Mouse (Mus musculus) heart, embryonic 12.5 days (tissue): ENCODE data around the gene Cyp2d10. TPM values are rescaled to one million over a fixed set of nuclear protein-coding genes. Genes with fewer than 3 reads are reported as not detected.
"Not testable (repeated sequence)": the region's sequence is repeated elsewhere in the genome, so short reads cannot be mapped to it uniquely, and the experiment has no call there.

ENCODE experiments used
- ATAC-seq: fragments of 200-750 bp; cut with Nextera tagmentation; 2 replicates; pipeline ENCODE4 v1.8.0; 2017; ENCODE audit warnings: moderate TSS enrichment, moderate library complexity; ENCODE audit not compliant: insufficient number of reproducible peaks, low FRiP score
- H3K27ac ChIP-seq: fragments of 300-500 bp; sonication (generic); 2 replicates; pipeline ENCODE4 v1.5.1; 2016; ENCODE audit warnings: mild to moderate bottlenecking, moderate library complexity; ENCODE audit not compliant: poor library complexity, severe bottlenecking
- H3K27me3 ChIP-seq: fragments of 300-500 bp; sonication (generic); replicated peaks from 2 replicates; pipeline ENCODE4 v1.6.1; 2016; ENCODE audit warnings: mild to moderate bottlenecking, moderate library complexity
- H3K36me3 ChIP-seq: fragments of 300-500 bp; sonication (generic); 2 replicates; pipeline ENCODE4 v1.6.1; 2016; ENCODE audit warnings: mild to moderate bottlenecking, moderate library complexity
- H3K4me1 ChIP-seq: fragments of 300-500 bp; sonication (generic); replicated peaks from 2 replicates; pipeline ENCODE4 v1.6.1; 2016; ENCODE audit warnings: mild to moderate bottlenecking
- H3K4me2 ChIP-seq: fragments of 300-500 bp; sonication (generic); 2 replicates; pipeline ENCODE4 v1.6.1; 2016; ENCODE audit warnings: mild to moderate bottlenecking, moderate library complexity
- H3K4me3 ChIP-seq: fragments of 300-500 bp; sonication (generic); 2 replicates; pipeline ENCODE4 v1.5.1; 2016; ENCODE audit warnings: mild to moderate bottlenecking
- H3K9ac ChIP-seq: fragments of 300-500 bp; sonication (generic); 2 replicates; pipeline ENCODE4 v1.6.1; 2016; ENCODE audit warnings: mild to moderate bottlenecking, moderate library complexity
- H3K9me3 ChIP-seq: fragments of 300-500 bp; sonication (generic); replicated peaks from 2 replicates; pipeline ENCODE4 v1.6.1; 2016; ENCODE audit warnings: mild to moderate bottlenecking, moderate library complexity
- WGBS: fragments of 180-500 bp; shearing (Covaris S2); methylation state at CpG from one replicate; pipeline ENCODE4 v1.1.7; 2016; 5-methylcytosine and 5-hydroxymethylcytosine counted together
- polyA plus RNA-seq: library from polyadenylated mRNA; unstranded; fragments of >200 nt; fragmentation: Nextera tagmentation; extraction: Ambion mirVana; gene quantifications from 2 replicates; pipeline ENCODE4 v1.2.1, GENCODE M21; 2016

Cyp2d10 gene
- polyA plus RNA-seq, 1 experiment from 2014 or later, result 0.15 TPM

DNA sequence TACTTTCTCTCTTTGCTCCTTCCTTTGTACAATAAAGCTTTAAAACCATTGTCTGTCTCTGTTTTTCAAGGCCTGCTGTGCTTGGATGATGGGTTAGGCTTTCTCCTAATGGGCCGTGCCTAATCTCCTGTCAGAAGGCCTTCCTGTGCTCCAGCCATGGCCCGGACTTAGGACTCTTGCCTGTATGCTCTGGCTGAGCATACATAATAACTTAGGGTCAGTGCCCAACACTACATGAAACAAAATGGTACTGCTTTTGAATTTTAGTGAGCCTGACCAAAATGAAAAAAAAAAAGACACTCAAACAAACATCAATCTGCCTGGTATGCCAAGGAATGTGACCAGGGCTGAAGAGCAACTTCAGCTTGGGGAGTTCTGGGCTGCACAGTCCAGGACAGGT lies 5.5 kb downstream of the Cyp2d10 start:
- no peak overlapping the region for H3K27ac ChIP-seq
- no peaks in the 10 kb centered on the region for H3K36me3 ChIP-seq
- H3K27me3 ChIP-seq, result no peaks in the 10 kb centered on the region
- H3K9me3 ChIP-seq, result no peaks in the 10 kb centered on the region
- no peak overlapping the region for H3K9ac ChIP-seq
- WGBS, result 58% methylated on average over 2 of the region's 2 CpGs
- no peak for ATAC-seq
- H3K4me3 ChIP-seq, result no peak overlapping the region
- H3K4me1 ChIP-seq, result no peaks in the 10 kb centered on the region
- H3K4me2 ChIP-seq, result no peak overlapping the region

- H3K9me3 ChIP-seq, H3K4me1 ChIP-seq, H3K27ac ChIP-seq, H3K9ac ChIP-seq, ATAC-seq, H3K36me3 ChIP-seq, H3K4me3 ChIP-seq, H3K27me3 ChIP-seq, H3K4me2 ChIP-seq: not testable (repeated sequence)
- WGBS, result 75% methylated on average over 3 of the region's 3 CpGs
Observed at GRCm38 (mm10) chr15:82395955-82396354, 11.0 kb downstream of the Cyp2d10 start.

- H3K9me3 ChIP-seq, H3K4me1 ChIP-seq, H3K27me3 ChIP-seq, H3K36me3 ChIP-seq, H3K4me3 ChIP-seq, H3K4me2 ChIP-seq, ATAC-seq, H3K27ac ChIP-seq, H3K9ac ChIP-seq: not testable (repeated sequence)
- WGBS, result 74% methylated on average over 2 of the region's 2 CpGs
Observed at GRCm38 (mm10) chr15:82393922-82394321, 13.1 kb downstream of the Cyp2d10 start, which contains the start of gene Cyp2d11. Cyp2d11 (minus strand) TSS chr15:82394022.

- H3K4me2 ChIP-seq, H3K9ac ChIP-seq, H3K9me3 ChIP-seq, H3K36me3 ChIP-seq, ATAC-seq, H3K27ac ChIP-seq, H3K4me3 ChIP-seq, H3K4me1 ChIP-seq, H3K27me3 ChIP-seq: not testable (repeated sequence)
- WGBS, result 88% methylated on average over 10 of the region's 10 CpGs
Observed at GRCm38 (mm10) chr15:82389916-82390315, 17.1 kb downstream of the Cyp2d10 start.

- peaks cover 5% of the 10 kb centered on the region; the same call in 1 of the 2 replicates for H3K4me1 ChIP-seq
- no peak overlapping the region for H3K4me2 ChIP-seq
- 81% methylated on average over 2 of the region's 2 CpGs for WGBS
- H3K9ac ChIP-seq, result no peak overlapping the region
- no peaks in the 10 kb centered on the region for H3K27me3 ChIP-seq
- no peaks in the 10 kb centered on the region for H3K36me3 ChIP-seq
- H3K4me3 ChIP-seq, result no peak overlapping the region
- H3K27ac ChIP-seq, result no peak overlapping the region
- no peak for ATAC-seq
- no peaks in the 10 kb centered on the region for H3K9me3 ChIP-seq
Observed at GRCm38 (mm10) chr15:82385729-82386128, 21.3 kb downstream of the Cyp2d10 start.

DNA sequence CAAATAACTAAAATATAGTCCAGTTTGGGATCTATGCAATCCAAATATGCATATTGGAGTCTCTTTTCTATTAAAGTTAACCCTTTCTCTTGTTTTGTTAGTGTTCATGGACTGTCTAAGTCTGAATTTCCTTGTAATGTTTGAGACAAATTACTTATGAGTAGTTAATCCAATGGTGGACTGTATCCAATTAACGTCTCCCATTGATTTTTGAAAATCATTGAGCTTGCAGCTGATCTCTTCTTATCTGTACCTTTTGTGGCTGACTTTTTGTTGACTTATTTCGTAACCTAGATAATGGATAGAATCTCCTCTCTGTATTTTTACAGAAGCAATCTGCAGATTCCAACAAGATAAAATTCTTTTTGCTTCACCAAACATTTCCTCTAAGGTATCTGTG lies 24.6 kb downstream of the Cyp2d10 start:
- peaks cover 26% of the 10 kb centered on the region for H3K4me1 ChIP-seq

GRCm38 (mm10) chr15:82380714-82381062 lies 26.3 kb downstream of the Cyp2d10 start:
- H3K27me3 ChIP-seq, result no peaks in the 10 kb centered on the region
- H3K9ac ChIP-seq, result peak overlapping the region; percentile 72; the same call in 1 of the 2 replicates
- H3K9me3 ChIP-seq, result no peaks in the 10 kb centered on the region
- WGBS, result 35% methylated on average over 7 of the region's 7 CpGs
- peaks cover 39% of the 10 kb centered on the region for H3K4me1 ChIP-seq
- peak overlapping the region; percentile 50 for H3K4me3 ChIP-seq
- peak overlapping the region; percentile 76 for H3K4me2 ChIP-seq
- H3K36me3 ChIP-seq, result no peaks in the 10 kb centered on the region
- peak overlapping the region; percentile 64; the same call in 1 of the 2 replicates for H3K27ac ChIP-seq
- no peak for ATAC-seq

More for the DNA sequence above, 24.6 kb downstream of the Cyp2d10 start:
- WGBS, result 88% methylated on average over 2 of the region's 2 CpGs
- no peak overlapping the region for H3K27ac ChIP-seq
- no peaks in the 10 kb centered on the region for H3K9me3 ChIP-seq
- H3K27me3 ChIP-seq, result no peaks in the 10 kb centered on the region
- no peak overlapping the region for H3K4me3 ChIP-seq
- no peaks in the 10 kb centered on the region for H3K36me3 ChIP-seq
- ATAC-seq, result no peak
- no peak overlapping the region for H3K9ac ChIP-seq
- no peak overlapping the region for H3K4me2 ChIP-seq

DNA sequence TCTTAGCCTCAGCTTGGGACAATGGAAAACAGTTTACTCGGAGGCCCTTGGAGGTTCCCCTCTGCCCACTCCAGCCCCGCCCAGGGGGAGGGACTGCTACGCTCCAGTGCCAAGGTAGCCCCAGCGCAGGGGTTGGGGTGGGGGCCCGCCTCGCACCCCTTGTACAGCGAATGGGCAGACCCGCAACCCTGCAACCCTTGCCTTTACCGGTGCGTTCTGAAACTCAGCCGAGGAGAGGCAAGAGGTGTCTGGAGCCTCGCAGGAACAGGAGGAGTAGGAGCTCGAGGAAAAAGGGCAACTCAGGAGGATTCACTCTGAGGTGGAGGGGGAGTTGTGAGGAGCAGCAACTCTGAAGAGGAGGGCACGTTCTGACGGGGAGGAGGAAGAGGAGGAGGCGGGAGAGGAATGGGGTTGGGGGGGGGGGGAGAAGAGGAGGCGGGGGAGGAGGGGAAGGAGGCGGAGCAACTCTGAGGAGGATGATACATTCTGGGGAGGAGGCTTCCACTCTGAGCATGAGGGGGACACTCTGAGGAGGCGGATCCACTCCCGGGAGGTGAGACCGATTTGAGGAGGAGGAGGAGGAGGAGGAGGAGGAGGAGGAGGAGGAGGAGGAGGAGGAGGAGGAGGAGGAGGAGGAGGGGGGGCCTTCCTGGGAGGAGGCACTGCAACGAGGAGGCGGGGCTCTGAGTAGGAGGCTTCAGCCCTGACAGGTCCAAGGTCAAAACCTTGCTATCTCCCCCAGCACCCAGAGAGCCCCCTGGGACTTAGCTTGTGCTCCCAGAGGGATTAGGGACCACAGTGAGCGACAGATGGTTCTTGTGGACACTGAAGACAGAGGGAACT lies 26.9 kb downstream of the Cyp2d10 start, which contains the start of gene Cyp2d22:
Cyp2d22 (minus strand) TSS at position 390 of the 843 bp plus-strand sequence.
- peak; percentile 78 for ATAC-seq
- Histone ChIP-seq H3K9ac (peak within 1 kb of the TSS; percentile 72), H3K36me3 (no peaks in the 10 kb centered on the region), H3K9me3 (no peaks in the 10 kb centered on the region), H3K27me3 (no peaks in the 10 kb centered on the region), H3K4me2 (peak within 1 kb of the TSS; percentile 76), H3K4me1 (peaks cover 39% of the 10 kb centered on the region), H3K4me3 (peak within 1 kb of the TSS; percentile 50), H3K27ac (peak within 1 kb of the TSS; percentile 64)
- WGBS, result 2% methylated on average over 19 of the region's 24 CpGs

DNA sequence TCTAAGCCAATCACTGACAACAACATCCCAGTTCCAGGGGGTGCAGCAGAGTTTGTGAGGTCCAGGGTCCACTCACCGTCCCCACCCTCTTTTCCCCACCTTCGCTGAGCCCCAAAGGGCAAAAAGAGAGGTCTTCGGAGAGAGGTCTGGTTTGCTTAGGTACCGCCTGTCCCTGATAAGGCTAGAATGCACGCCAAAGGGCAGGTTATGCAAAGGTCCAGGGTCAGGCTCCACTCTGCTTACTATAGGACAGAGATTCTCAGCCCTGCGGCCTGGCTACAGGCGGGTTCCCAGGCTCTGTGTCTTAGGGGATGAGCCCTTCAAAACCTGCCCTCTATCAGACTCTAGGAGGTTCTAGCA lies 27.5 kb downstream of the Cyp2d10 start:
- 16% methylated on average over 7 of the region's 7 CpGs for WGBS

DNA sequence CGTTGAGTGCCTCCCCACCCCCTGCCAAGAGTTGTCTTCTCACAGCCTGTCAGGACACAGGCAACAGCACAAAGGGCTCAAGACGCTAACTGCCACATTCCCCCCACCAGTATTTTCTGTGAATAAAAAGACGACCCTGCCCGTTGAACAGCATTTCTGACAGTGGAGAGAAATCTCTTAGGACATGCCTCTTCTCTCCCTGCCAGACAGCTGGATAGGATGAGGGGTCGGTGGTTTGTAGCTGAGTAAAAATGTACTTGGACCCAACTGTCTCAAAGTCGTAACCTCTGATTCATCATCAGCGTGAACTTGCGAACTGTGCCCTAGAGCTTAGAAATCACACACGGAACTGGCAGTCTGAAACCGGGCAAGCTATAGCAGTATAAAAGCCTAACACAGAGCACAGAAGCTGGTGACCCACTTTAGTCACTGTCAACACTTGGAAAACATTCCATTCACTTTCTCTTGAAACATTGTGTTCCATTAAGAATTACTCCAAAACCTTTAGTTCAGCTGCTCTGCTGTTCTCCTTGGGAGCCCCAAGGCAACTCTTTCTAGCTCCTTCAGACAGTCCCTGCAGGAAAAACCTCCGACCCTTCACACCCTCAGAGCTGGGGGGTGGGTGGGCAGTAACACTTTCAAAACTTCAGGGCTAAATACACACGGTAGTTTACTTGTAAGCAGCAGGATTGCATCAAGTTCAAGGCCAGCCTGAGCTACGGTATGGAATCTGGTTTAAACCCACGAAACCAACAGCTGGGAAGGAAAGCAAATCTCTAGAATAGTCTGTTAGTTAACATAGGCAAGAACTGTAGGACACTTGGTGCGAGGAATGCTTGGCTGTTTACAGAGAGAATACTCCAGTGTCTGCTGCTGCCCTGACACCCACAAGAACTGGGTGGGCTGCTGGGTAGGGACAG lies 28.5 kb downstream of the Cyp2d10 start:
- ATAC-seq, result no peak
- WGBS, result 50% methylated on average over 15 of the region's 15 CpGs
- no peak overlapping the region for H3K4me3 ChIP-seq
- peak overlapping the region; percentile 31; the same call in 1 of the 2 replicates for H3K27ac ChIP-seq
- H3K9ac ChIP-seq, result no peak overlapping the region
- H3K27me3 ChIP-seq, result no peaks in the 10 kb centered on the region
- H3K4me2 ChIP-seq, result peak overlapping the region; percentile 30
- H3K4me1 ChIP-seq, result peaks cover 39% of the 10 kb centered on the region
- H3K36me3 ChIP-seq, result 0 out of 2 replicates have a peak, but pooled peaks cover 2% of the 10 kb centered on the region
- no peaks in the 10 kb centered on the region for H3K9me3 ChIP-seq

More for the DNA sequence above, 27.5 kb downstream of the Cyp2d10 start:
- ATAC-seq, result 0 out of 2 replicates have a peak, but pooled peaks have one; percentile 7
- Histone ChIP-seq H3K4me3 (peak overlapping the region; percentile 50), H3K9me3 (no peaks in the 10 kb centered on the region), H3K9ac (peak overlapping the region; percentile 72), H3K4me1 (peaks cover 39% of the 10 kb centered on the region), H3K27ac (peak overlapping the region; percentile 64), H3K4me2 (peak overlapping the region; percentile 76), H3K27me3 (no peaks in the 10 kb centered on the region), H3K36me3 (no peaks in the 10 kb centered on the region)

DNA sequence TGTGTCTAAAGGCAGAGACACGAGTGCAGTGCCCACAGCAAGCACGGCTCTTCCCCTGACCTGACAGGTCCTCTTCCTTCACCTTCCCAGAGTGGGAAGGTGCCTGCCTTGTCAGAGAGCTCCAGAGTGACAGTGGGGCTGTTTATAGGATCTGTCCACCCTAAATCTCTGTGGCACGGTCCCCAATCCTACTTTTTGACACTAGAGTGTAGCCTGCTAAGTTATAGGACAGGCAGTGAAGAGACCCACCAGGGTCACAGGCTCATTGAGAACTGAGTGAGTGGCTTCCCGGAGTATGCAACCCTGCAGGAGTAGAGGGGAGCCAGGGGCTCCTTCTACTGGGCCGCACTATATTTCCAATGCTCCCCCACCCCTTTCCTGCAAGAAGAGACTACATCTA lies 29.3 kb downstream of the Cyp2d10 start:
- Histone ChIP-seq H3K9me3 (no peaks in the 10 kb centered on the region), H3K4me1 (peaks cover 39% of the 10 kb centered on the region), H3K9ac (no peak overlapping the region), H3K27ac (no peak overlapping the region), H3K4me2 (0 out of 2 replicates have a peak overlapping the region, but pooled peaks have one; percentile 30), H3K36me3 (peaks cover 9% of the 10 kb centered on the region; the same call in 1 of the 2 replicates), H3K27me3 (peaks cover 5% of the 10 kb centered on the region; the same call in 1 of the 2 replicates), H3K4me3 (no peak overlapping the region)
- 67% methylated on average over 5 of the region's 5 CpGs for WGBS
- no peak for ATAC-seq
